Comparison of ENCODE assay signal across 7 mouse cellular contexts in genomic region chr14:118236886-118237289, GRCm38 (mm10). TPM values are rescaled to one million over a fixed set of nuclear protein-coding genes. Genes with fewer than 3 reads are reported as not detected.
DNase-seq lines count a peak whose midpoint lies in the region; ATAC-seq lines count a peak whose summit lies in the region.

TSS of gene Sox21 (minus strand) at chr14:118237030.

- H3K9ac ChIP-seq in embryonic facial prominence, embryonic 12.5 days, result peak within 1 kb of the TSS; percentile 42

- peak within 1 kb of the TSS; percentile 49 for H3K4me3 ChIP-seq in embryonic facial prominence, embryonic 12.5 days

- no peaks in the 10 kb centered on the region for H3K9me3 ChIP-seq in embryonic facial prominence, embryonic 12.5 days

- DNase-seq in urinary bladder, postnatal 25 days (ENCODE audit: low spot score), result peak; percentile 29
- DNase-seq in urinary bladder, postnatal 10 days (ENCODE audit: low spot score), result no peak
- peak; percentile 29 to 38 for DNase-seq in layer of hippocampus, postnatal 25 days (ENCODE audit: extremely low spot score in 1 of 2, low spot score in 1 of 2)
- DNase-seq in lung, postnatal 14 days, result peak; percentile 30
- peak; percentile 49 for DNase-seq in right cerebral cortex, postnatal 4 days

- H3K27me3 ChIP-seq in embryonic facial prominence, embryonic 12.5 days, result peaks cover 68% of the 10 kb centered on the region

- peaks cover 24% of the 10 kb centered on the region for H3K4me1 ChIP-seq in embryonic facial prominence, embryonic 12.5 days

- H3K27ac ChIP-seq in embryonic facial prominence, embryonic 12.5 days, result 0 out of 2 replicates have a peak within 1 kb of the TSS, but pooled peaks have one; percentile 7

- H3K36me3 ChIP-seq in embryonic facial prominence, embryonic 12.5 days, result no peaks in the 10 kb centered on the region

- 1% methylated on average over 34 of the region's 34 CpGs for WGBS in embryonic facial prominence, embryonic 12.5 days

- peak; percentile 83 for ATAC-seq in embryonic facial prominence, embryonic 12.5 days (ENCODE audit: insufficient number of reproducible peaks, insufficient read depth, low FRiP score, low TSS enrichment)
- peak; percentile 27 to 47; a peak in 1 of 4 replicates for ATAC-seq in hematopoietic stem cell, adult 5-6 weeks (replicated peaks in 1 of 2; ENCODE audit: insufficient read depth in 1 of 2, low FRiP score in 2 of 2, low TSS enrichment in 1 of 2, low read depth in 1 of 2, poor library complexity in 2 of 2, severe bottlenecking in 2 of 2)

- H3K4me2 ChIP-seq in embryonic facial prominence, embryonic 12.5 days (replicated peaks), result peak within 1 kb of the TSS; percentile 90

RNA-seq across cellular contexts. Expression of gene Sox21, which starts in this region (rescaled TPM):
- 3.5 and 4.4 TPM in 2 replicates for polyA plus RNA-seq in embryonic facial prominence, embryonic 12.5 days (2016; fragmentation: Nextera tagmentation; extraction: Ambion mirVana)
- total RNA-seq in hematopoietic stem cell, adult 5-6 weeks (2017), result not detected in 2 replicates
- 10 to 100 TPM in 1 of 2 experiments, 1 to 10 TPM in 1; 9.9 to 11.6 TPM for total RNA-seq in layer of hippocampus, postnatal 25 days (2021)

Comparison
In these comparisons a context has a peak if more than half of its experiments do, and no peak if none do; other contexts are left out.
1. RNA of gene Sox21 (total RNA-seq): 9.9 to 11.6 TPM in layer of hippocampus, postnatal 25 days; not detected in hematopoietic stem cell, adult 5-6 weeks; every median in the first group is over 10 times any median in the second.
2. Peak in ATAC-seq in hematopoietic stem cell, adult 5-6 weeks; RNA of the gene not detected or under 1 TPM.